Mouse (Mus musculus): ENCODE results near the gene Lypd6b. TPM values are rescaled to one million over a fixed set of nuclear protein-coding genes. Genes with fewer than 3 reads are reported as not detected.
A peak's percentile ranks its signal among the peaks of the same experiment; 100 is the strongest.

The Lypd6b gene
- polyA plus RNA-seq, 1 experiment from 2014 or later, result 6.8 TPM

DNA sequence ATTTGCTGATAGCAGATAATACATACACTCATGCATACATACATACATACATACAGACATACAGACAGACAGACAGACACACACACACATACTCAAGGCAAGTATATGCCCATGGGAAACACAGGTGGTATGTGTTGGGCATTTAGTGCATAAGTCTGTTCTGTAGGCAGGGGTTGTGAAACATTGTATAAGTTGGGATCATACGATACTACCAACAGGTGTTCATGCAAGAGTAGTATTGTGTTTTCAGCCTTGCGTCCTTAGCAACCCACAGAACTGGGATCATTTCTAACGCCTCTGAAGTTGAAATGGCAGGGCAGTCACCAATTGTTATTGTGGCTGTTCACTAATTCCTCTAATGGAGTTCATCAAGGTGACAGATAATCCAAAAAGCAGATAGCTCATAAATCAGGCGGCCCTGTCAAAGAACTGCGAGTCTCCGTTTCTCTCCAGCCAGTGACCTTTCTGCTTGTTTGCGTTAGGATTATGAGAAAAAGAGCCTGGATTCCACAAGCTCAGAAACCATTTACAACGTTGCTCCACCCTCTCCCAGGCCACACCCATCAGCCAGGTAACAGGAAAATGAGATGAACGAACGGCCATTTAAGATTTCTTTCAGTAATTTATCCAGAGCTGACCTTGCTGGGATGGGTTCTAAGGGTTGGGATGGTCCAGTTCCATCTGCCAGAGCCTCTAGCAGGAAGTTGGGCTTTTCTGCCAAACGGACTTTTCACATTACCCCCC, 72.9 kb downstream of the Lypd6b start:
- peaks cover 13% of the 10 kb centered on the region for H3K4me1 ChIP-seq (replicated peaks)
- no peak overlapping the region for H3K27ac ChIP-seq (replicated peaks)
- H3K4me2 ChIP-seq, result no peak overlapping the region
- no peak overlapping the region for H3K9ac ChIP-seq
- H3K4me3 ChIP-seq, result no peak overlapping the region
- no peak for ATAC-seq (ENCODE audit: low read depth)
- 51% methylated on average over 11 of the region's 11 CpGs for WGBS
- no peaks in the 10 kb centered on the region for H3K27me3 ChIP-seq
- no peaks in the 10 kb centered on the region for H3K9me3 ChIP-seq
- H3K36me3 ChIP-seq, result no peaks in the 10 kb centered on the region

DNA sequence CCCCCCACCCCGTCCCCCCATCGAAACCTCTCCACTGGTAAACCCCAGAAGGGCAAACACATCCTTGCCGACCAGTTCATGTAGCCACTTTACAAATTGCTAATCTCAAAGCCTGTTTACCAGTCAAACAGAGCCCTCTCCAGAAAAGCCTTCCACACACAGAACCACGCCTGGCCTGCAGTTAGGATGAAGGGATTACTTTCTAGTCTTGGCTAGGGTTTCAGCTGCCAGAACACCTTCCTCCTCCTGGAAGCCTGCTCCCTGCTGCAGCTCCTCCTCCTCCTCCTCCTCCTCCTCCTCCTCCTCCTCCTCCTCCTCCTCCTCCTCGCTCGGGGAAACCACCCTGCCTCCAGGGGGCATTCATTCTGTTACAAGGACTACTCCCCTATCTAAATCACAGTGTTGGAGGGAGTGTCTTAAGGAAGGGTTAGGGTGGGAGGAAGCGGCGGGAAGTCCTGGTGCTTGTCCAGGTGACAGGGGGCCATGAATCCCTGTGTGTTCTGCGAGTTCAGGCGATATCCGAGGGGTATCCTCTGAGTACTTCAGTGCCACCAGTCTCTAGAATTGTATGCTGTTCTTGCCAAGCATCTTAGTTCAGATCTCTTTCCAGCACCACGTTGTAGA, 73.6 kb downstream of the Lypd6b start:
- no peaks in the 10 kb centered on the region for H3K36me3 ChIP-seq
- no peak overlapping the region for H3K9ac ChIP-seq
- H3K9me3 ChIP-seq, result no peaks in the 10 kb centered on the region
- no peak for ATAC-seq (ENCODE audit: low read depth)
- no peak overlapping the region for H3K4me3 ChIP-seq
- no peak overlapping the region for H3K4me2 ChIP-seq
- H3K4me1 ChIP-seq (replicated peaks), result peaks cover 6% of the 10 kb centered on the region
- no peak overlapping the region for H3K27ac ChIP-seq (replicated peaks)
- 36% methylated on average over 10 of the region's 12 CpGs for WGBS
- H3K27me3 ChIP-seq, result no peaks in the 10 kb centered on the region

DNA sequence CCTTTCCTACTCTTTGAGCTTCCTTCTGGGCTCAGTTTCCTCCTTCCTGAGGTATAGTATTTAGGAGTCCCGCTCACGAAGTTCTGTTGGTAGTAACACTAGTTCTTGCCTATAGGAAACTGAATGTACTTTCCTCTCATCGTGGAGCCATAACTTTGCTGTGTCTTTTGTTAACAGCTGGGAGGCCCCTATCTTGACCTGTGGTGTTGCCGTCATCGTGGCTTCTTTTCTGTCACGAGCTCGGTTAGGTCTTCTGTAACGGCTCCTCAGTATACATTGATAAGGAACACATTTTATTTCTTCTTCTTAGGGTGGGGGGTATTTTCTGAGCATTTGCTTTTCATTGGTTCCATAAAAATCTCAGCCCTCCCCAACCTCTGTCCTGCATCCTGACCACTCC, 74.2 kb downstream of the Lypd6b start:
- no peak for ATAC-seq (ENCODE audit: low read depth)
- H3K27ac ChIP-seq (replicated peaks), result no peak overlapping the region
- H3K36me3 ChIP-seq, result no peaks in the 10 kb centered on the region
- 0 out of 2 replicates have a peak, but pooled peaks cover under 1% of the 10 kb centered on the region for H3K4me1 ChIP-seq (replicated peaks)
- H3K4me2 ChIP-seq, result no peak overlapping the region
- no peak overlapping the region for H3K9ac ChIP-seq
- 69% methylated on average over 8 of the region's 8 CpGs for WGBS
- H3K27me3 ChIP-seq, result no peaks in the 10 kb centered on the region
- H3K4me3 ChIP-seq, result no peak overlapping the region
- no peaks in the 10 kb centered on the region for H3K9me3 ChIP-seq

DNA sequence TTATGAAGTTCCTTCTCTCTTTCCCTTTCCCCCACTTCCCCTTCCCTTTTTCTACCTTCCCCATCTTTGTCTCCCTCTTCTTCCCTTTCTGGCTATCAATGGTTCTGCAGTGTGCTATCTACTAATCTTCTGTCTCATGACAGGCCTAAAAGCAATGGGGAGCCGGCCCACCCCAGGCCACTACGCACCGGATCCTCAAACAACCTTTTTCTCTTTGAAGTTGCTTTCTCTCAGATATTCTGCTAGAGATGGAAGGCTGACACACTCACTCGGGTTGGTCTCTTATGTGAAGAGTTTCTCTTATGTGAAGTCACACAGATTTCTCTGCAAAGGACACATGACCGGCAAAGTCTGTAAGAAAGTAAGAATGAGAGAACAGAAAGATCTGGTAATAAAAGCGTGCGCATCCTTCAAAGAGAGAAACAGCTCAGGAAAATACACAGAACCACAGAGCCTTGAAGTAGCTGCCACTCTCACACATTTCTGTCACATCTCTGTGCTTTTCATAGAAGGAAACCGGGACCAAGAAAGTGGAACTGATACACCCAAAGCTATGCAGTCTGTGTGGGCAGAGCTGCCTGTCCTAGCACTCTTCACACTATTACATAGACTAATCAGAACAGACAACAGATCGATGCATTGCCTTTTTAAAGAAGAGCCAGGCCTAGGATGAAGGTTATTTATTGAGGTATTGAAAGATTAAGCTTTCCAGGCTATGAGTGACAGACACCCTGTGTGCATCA, 80.8 kb downstream of the Lypd6b start:
- no peaks in the 10 kb centered on the region for H3K36me3 ChIP-seq
- no peak for ATAC-seq (ENCODE audit: low read depth)
- H3K4me1 ChIP-seq (replicated peaks), result no peaks in the 10 kb centered on the region
- 88% methylated on average over 9 of the region's 9 CpGs for WGBS
- no peak overlapping the region for H3K4me3 ChIP-seq
- no peaks in the 10 kb centered on the region for H3K27me3 ChIP-seq
- H3K9ac ChIP-seq, result no peak overlapping the region
- no peaks in the 10 kb centered on the region for H3K9me3 ChIP-seq
- H3K4me2 ChIP-seq, result no peak overlapping the region
- no peak overlapping the region for H3K27ac ChIP-seq (replicated peaks)

DNA sequence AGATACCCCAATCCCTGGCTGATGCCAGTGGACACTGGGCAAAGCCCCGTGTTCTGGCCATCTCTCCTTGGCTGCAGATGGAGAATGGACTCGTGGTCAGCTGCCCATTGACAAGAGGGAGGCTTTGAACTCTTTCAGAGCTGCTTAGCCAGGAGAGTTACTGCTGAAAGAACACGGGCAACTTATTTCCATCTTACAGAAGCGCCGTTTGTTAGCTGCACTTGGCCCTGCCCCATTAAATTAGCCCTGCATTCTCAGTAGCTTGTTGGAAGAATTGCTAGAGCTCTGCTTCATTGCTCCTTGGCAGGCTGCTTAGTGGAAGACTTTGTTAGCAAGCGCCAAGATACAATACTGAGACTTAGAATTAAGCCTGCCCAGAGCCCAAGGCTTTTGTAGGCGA, 81.6 kb downstream of the Lypd6b start:
- H3K36me3 ChIP-seq, result no peaks in the 10 kb centered on the region
- no peak overlapping the region for H3K4me3 ChIP-seq
- no peak overlapping the region for H3K9ac ChIP-seq
- WGBS, result 65% methylated on average over 7 of the region's 7 CpGs
- peak; percentile 47; the same call in 1 of the 2 replicates for ATAC-seq (ENCODE audit: low read depth)
- H3K27ac ChIP-seq (replicated peaks), result no peak overlapping the region
- no peak overlapping the region for H3K4me2 ChIP-seq
- no peaks in the 10 kb centered on the region for H3K4me1 ChIP-seq (replicated peaks)
- H3K9me3 ChIP-seq, result no peaks in the 10 kb centered on the region
- H3K27me3 ChIP-seq, result no peaks in the 10 kb centered on the region

DNA sequence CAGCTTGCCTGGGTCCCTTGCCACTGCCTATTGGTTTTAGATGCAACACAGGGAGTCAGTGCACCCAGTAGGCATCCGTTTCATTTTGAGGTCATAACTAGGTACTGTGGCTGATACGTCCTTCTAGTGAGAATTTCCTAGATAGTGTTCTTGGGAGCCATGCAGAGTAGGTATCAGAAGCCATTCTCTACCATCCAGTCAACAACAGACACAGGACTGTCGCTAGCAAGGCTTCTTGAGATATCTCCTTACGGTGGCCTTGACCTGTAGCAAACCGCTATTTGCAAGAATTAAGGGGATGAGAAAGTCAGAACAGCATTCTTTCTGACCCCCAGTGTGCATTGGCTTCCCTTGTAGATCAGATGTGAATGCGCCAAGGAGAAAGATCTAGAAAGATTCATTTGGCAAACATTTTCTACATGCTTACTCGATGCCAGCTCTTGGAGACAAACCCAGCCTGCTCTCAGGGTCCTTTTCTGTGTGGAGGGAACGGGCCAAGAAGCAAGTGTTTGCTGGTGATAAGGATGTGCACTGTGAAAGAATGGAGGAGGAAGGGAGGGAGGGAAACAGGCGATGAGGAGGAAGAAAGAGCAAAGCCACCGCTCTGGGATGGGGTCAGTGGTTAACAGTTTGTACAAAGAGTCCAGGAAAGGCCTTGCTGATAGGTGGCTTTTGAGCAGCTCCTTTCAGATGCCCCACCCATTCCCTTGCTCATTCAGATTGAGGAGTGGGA, 82.5 kb downstream of the Lypd6b start:
- Histone ChIP-seq H3K27me3 (no peaks in the 10 kb centered on the region), H3K27ac (replicated peaks) (no peak overlapping the region), H3K4me3 (no peak overlapping the region), H3K4me1 (replicated peaks) (no peaks in the 10 kb centered on the region), H3K9ac (no peak overlapping the region), H3K9me3 (no peaks in the 10 kb centered on the region), H3K4me2 (no peak overlapping the region), H3K36me3 (no peaks in the 10 kb centered on the region)
- no peak for ATAC-seq (ENCODE audit: low read depth)
- 94% methylated on average over 10 of the region's 10 CpGs for WGBS

DNA sequence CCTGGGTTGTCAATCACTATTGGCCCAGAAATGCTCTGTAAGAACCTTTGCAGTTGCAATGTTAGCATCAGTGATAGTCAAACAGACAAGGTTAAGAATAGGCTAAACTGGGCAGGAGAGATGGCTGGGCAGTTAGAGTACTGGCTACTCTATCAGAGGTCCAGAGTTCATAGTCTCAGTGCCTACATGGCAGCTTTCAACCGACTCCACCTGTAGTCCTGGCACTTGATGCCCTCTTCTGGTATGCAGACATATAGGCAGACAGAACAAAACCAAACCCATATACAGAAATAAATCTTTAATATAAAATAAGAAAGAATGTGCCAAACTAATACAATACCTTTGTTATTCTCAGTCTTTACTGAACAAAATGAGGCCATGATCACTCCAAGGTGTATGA, 83.5 kb downstream of the Lypd6b start:
- H3K4me3 ChIP-seq, result no peak overlapping the region
- no peaks in the 10 kb centered on the region for H3K4me1 ChIP-seq (replicated peaks)
- H3K9me3 ChIP-seq, result no peaks in the 10 kb centered on the region
- H3K27me3 ChIP-seq, result no peaks in the 10 kb centered on the region
- ATAC-seq (ENCODE audit: low read depth), result no peak
- no peak overlapping the region for H3K9ac ChIP-seq
- WGBS, result 81% methylated on average over 1 of the region's 1 CpGs
- no peaks in the 10 kb centered on the region for H3K36me3 ChIP-seq
- no peak overlapping the region for H3K4me2 ChIP-seq
- no peak overlapping the region for H3K27ac ChIP-seq (replicated peaks)

DNA sequence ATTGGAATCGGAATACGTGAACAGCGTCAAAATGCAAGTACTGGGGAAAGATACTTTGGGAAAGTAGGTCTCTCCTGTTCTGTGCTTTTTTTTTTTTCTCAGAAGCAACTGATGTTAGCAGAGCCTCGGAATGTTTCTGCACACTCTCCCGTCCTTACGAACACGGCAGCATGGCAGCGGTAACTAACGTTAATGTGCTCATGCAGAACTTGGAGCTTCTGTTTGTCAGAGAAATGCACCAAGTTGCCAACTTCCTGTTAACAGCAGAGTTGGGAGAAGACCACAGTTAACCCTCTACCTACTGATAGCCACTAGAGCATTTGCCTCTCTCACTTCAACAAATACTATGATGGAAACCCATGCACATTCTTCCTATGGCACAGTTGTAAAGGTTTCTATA, 93.0 kb downstream of the Lypd6b start:
- Histone ChIP-seq H3K4me3 (no peak overlapping the region), H3K27ac (replicated peaks) (no peak overlapping the region), H3K4me2 (no peak overlapping the region), H3K36me3 (no peaks in the 10 kb centered on the region), H3K4me1 (replicated peaks) (no peaks in the 10 kb centered on the region), H3K9me3 (no peaks in the 10 kb centered on the region), H3K27me3 (no peaks in the 10 kb centered on the region), H3K9ac (no peak overlapping the region)
- 76% methylated on average over 9 of the region's 9 CpGs for WGBS
- no peak for ATAC-seq (ENCODE audit: low read depth)

DNA sequence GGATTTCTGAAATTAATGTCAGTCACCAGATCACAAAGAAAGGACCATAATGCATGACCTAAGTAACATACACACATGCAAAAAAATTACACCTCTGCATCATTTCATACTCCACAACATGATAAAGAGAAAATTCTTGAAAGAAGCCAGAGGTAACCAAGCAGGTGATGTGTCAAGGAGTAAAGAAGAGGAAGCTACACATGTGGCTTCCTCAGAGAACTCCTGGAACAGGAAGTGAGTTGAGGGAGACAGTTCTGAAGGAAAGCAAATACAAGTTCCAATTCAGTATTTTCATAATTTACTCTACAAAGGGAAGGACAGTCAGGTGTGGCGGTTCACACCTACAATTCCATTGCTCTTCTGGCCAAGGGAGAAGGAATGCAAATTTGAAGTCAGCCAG, 93.5 kb downstream of the Lypd6b start:
- no peaks in the 10 kb centered on the region for H3K4me1 ChIP-seq (replicated peaks)
- WGBS, result 100% methylated on average over 1 of the region's 1 CpGs
- no peak for ATAC-seq (ENCODE audit: low read depth)

DNA sequence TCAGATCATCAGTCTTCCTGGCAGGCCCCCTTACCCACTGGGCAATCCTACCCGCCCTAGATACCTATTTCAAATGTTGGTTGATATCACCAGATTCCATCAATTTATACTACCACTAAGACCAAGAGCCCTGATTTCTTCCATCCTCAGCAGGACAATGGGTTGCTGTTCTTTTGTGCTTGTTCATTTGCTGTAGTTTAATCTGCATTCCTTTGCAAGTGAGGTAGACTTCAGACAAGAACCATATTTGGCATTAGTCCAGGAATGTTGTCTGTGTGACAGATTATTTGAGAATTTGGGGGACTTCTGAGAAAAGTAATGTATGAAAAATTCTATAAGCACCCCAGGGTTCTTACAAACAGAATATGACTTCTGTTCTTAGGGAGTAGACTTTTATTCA, 95.0 kb downstream of the Lypd6b start:
- H3K9me3 ChIP-seq, result no peaks in the 10 kb centered on the region
- H3K4me1 ChIP-seq (replicated peaks), result peaks cover 3% of the 10 kb centered on the region; the same call in 1 of the 2 replicates
- no peaks in the 10 kb centered on the region for H3K27me3 ChIP-seq
- 97% methylated on average over 1 of the region's 1 CpGs for WGBS
- H3K9ac ChIP-seq, result no peak overlapping the region
- no peak overlapping the region for H3K4me2 ChIP-seq
- H3K27ac ChIP-seq (replicated peaks), result no peak overlapping the region
- no peak for ATAC-seq (ENCODE audit: low read depth)
- no peak overlapping the region for H3K4me3 ChIP-seq
- no peaks in the 10 kb centered on the region for H3K36me3 ChIP-seq

More for the DNA sequence above, 93.5 kb downstream of the Lypd6b start:
- Histone ChIP-seq H3K9me3 (no peaks in the 10 kb centered on the region), H3K27ac (replicated peaks) (no peak overlapping the region), H3K9ac (no peak overlapping the region), H3K36me3 (no peaks in the 10 kb centered on the region), H3K27me3 (no peaks in the 10 kb centered on the region), H3K4me3 (no peak overlapping the region), H3K4me2 (no peak overlapping the region)

DNA sequence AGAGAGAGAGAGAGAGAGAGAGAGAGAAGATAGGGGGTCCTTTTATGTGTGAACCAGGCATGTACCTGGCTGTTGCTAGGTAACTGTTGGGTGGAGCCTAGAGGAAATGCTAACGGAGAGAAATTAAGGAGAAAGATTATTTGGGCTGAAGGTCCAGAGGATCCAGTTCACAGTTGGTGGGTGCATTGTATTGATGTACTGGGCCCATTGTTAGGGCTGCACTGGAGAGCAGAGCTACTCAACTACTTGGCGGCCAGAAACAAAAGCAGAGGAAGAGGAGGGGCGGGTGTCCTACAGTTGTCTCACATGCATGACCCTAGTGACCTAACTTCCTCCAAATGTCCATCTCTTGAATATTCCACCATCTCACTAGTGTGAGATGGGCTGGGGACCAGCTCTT, 96.5 kb downstream of the Lypd6b start:
- H3K27me3 ChIP-seq, result no peaks in the 10 kb centered on the region
- H3K4me3 ChIP-seq, result no peak overlapping the region
- no peak overlapping the region for H3K9ac ChIP-seq
- WGBS, result 30% methylated on average over 3 of the region's 3 CpGs
- no peaks in the 10 kb centered on the region for H3K36me3 ChIP-seq
- peaks cover 10% of the 10 kb centered on the region; the same call in 1 of the 2 replicates for H3K4me1 ChIP-seq (replicated peaks)
- H3K9me3 ChIP-seq, result no peaks in the 10 kb centered on the region
- no peak overlapping the region for H3K4me2 ChIP-seq
- H3K27ac ChIP-seq (replicated peaks), result no peak overlapping the region
- no peak for ATAC-seq (ENCODE audit: low read depth)

DNA sequence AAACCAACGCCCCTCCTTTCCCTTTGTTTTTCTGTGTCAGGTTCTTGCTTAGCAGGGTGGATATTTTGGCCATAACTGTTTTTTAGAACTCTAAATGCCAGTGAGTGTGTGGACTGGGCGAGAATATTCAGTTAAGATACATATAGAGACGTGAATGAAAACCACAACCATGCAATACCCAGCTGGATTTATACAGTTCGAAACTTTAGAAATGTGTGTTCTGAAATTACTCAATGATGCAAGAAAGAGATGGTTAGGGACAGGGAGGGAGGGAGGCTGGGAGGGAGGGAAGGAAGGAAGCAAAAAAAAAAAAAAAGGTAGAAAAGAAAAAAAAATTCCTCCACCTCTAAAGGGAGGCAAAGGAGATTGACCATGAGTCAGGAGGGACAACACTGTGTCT, 98.7 kb downstream of the Lypd6b start:
- Histone ChIP-seq H3K27ac (replicated peaks) (no peak overlapping the region), H3K4me2 (no peak overlapping the region), H3K36me3 (no peaks in the 10 kb centered on the region), H3K4me3 (no peak overlapping the region), H3K9ac (no peak overlapping the region), H3K9me3 (no peaks in the 10 kb centered on the region), H3K27me3 (no peaks in the 10 kb centered on the region), H3K4me1 (replicated peaks) (peaks cover 10% of the 10 kb centered on the region; the same call in 1 of the 2 replicates)
- ATAC-seq (ENCODE audit: low read depth), result no peak
- 87% methylated on average over 4 of the region's 4 CpGs for WGBS
